Mouse (Mus musculus): ENCODE results near the gene Ankrd42.

Gene Ankrd42

GRCm38 (mm10) chr7:92560986-92561876 is 75.7 kb downstream of the Ankrd42 start, which contains the start of gene Ccdc90b:
Gene Ccdc90b (plus strand): TSS chr7:92561149.
- peak; percentile 83 for DNase-seq

GRCm38 (mm10) chr7:92558744-92559143 is 78.2 kb downstream of the Ankrd42 start:
- no peak for DNase-seq

GRCm38 (mm10) chr7:92550990-92551392 is 86.0 kb downstream of the Ankrd42 start:
- DNase-seq = peak; percentile 29

GRCm38 (mm10) chr7:92550248-92550989 is 86.5 kb downstream of the Ankrd42 start:
- no peak for DNase-seq

GRCm38 (mm10) chr7:92546763-92547162 is 90.2 kb downstream of the Ankrd42 start:
- no peak for DNase-seq

- DNase-seq = no peak
These were observed 104.4 kb downstream of the Ankrd42 start for GRCm38 (mm10) chr7:92532351-92533036.

All from thymus, postnatal 14 days (tissue).